Mouse (Mus musculus): ENCODE measurements at regions not wholly inside any gene's neighbourhood (a gene's known extent, or its start where the extent isn't known, plus 50 kb on each side); places are given as distances from the start of the nearest gene placed in this dataset.

DNA sequence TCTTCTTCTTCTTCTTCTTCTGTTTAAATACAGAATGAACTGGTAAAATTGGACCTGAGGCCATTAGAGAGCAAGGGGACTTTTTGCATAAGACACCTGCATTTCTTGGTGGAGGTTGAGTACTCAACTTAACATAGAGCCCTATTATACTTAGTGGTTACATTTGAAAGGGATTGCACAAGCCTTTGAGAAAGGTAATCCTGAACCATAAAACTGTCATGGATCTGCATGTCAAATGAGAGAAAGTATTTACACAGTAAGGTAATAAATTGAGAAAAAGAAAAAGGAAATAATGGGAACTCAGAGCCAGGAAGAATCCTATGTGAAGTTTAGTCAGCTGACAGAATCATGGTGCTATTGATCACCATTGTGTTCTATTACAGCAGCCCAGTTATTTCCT, 258.1 kb upstream of the 2610001J05Rik start:
- no peak overlapping the region for H3K27ac ChIP-seq (ENCODE audit: low read depth, low read length)
- ATAC-seq (replicated peaks; ENCODE audit: insufficient number of reproducible peaks, low FRiP score, low TSS enrichment) = no peak
- no peaks in the 10 kb centered on the region for H3K27me3 ChIP-seq (ENCODE audit: control insufficient read depth, insufficient read depth, low read length)
- H3K4me1 ChIP-seq (ENCODE audit: control insufficient read depth, insufficient read depth, low read length) = no peaks in the 10 kb centered on the region
- H3K4me3 ChIP-seq (ENCODE audit: low read depth, low read length) = no peak overlapping the region
- H3K36me3 ChIP-seq (ENCODE audit: control insufficient read depth, insufficient read depth, low read length) = no peaks in the 10 kb centered on the region
- H3K9me3 ChIP-seq (replicated peaks; ENCODE audit: control insufficient read depth, low read length) = no peaks in the 10 kb centered on the region
- no peak overlapping the region for H3K9ac ChIP-seq (ENCODE audit: low read depth, low read length)
- H3K4me2 ChIP-seq = no peak overlapping the region

DNA sequence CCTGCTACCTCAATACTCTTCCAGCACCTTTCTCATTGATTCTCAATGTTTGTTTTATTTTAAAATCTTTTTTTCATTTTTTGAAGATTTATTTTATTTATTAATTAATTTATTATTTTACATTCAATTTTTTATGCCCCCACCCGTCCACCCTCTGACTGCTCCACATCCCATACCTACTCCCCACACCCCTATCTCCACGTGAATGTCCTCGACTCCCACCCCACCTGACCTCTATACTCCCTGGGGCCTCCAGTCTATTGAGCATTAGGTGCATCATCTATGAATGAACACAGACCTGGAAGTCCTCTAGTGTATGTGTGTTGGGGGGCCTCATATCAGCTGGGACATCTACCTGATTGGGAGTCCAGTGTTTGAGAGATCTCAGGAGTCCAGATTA, 251.0 kb upstream of the 2610001J05Rik start:
- no peaks in the 10 kb centered on the region for H3K9me3 ChIP-seq (replicated peaks; ENCODE audit: control insufficient read depth, low read length)
- no peak overlapping the region for H3K9ac ChIP-seq (ENCODE audit: low read depth, low read length)
- no peak overlapping the region for H3K27ac ChIP-seq (ENCODE audit: low read depth, low read length)
- H3K36me3 ChIP-seq (ENCODE audit: control insufficient read depth, insufficient read depth, low read length) = no peaks in the 10 kb centered on the region
- 88% methylated on average over 3 of the region's 3 CpGs for WGBS (ENCODE audit: insufficient replicate concordance)
- no peak for ATAC-seq (replicated peaks; ENCODE audit: insufficient number of reproducible peaks, low FRiP score, low TSS enrichment)
- H3K27me3 ChIP-seq (ENCODE audit: control insufficient read depth, insufficient read depth, low read length) = no peaks in the 10 kb centered on the region
- no peak overlapping the region for H3K4me2 ChIP-seq
- no peak overlapping the region for H3K4me3 ChIP-seq (ENCODE audit: low read depth, low read length)
- H3K4me1 ChIP-seq (ENCODE audit: control insufficient read depth, insufficient read depth, low read length) = no peaks in the 10 kb centered on the region

DNA sequence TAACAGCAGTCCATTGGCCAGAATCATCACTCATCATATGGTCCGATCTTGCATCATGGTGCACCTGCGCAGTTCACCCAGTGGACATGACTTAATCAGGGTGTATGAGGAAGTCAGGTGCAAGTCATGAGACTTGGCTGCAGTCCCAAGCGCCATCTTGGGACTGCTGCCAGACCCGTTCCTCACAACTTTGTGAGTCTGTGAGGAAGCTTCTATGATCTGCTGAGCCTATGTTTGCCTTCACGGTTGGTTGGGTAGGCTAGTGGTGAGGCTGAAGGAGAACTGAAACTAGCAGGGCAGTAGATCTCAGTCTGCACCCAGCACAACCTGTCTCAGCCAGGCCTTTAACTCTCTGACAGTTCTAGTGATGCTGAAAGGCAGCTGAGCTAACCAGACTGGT, 250.2 kb upstream of the 2610001J05Rik start:
- WGBS (ENCODE audit: insufficient replicate concordance) = 89% methylated on average over 5 of the region's 5 CpGs
- H3K9me3 ChIP-seq (replicated peaks; ENCODE audit: control insufficient read depth, low read length) = no peaks in the 10 kb centered on the region
- H3K27ac ChIP-seq (ENCODE audit: low read depth, low read length) = no peak overlapping the region
- no peaks in the 10 kb centered on the region for H3K36me3 ChIP-seq (ENCODE audit: control insufficient read depth, insufficient read depth, low read length)
- H3K9ac ChIP-seq (ENCODE audit: low read depth, low read length) = no peak overlapping the region
- H3K4me1 ChIP-seq (ENCODE audit: control insufficient read depth, insufficient read depth, low read length) = no peaks in the 10 kb centered on the region
- ATAC-seq (replicated peaks; ENCODE audit: insufficient number of reproducible peaks, low FRiP score, low TSS enrichment) = no peak
- no peak overlapping the region for H3K4me2 ChIP-seq
- H3K4me3 ChIP-seq (ENCODE audit: low read depth, low read length) = no peak overlapping the region
- no peaks in the 10 kb centered on the region for H3K27me3 ChIP-seq (ENCODE audit: control insufficient read depth, insufficient read depth, low read length)

DNA sequence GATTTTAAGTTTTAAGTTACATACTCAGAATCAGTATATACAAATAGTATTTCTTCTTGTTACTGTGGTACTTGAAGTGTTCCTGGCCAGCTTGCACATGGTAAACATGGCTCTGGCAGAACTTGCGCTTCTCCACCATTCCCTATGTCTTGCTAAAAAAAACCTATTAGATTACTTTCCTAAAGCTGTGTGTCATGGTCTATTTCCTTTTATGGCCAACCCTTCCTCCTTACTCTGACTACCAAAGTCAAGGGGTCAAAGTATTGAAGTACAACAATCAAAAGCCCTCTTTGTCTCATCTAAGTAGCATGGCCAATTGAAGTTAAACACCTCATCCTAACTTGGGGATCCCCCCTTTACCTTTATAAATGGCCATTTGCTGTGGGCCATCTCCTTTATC, 223.6 kb upstream of the 2610001J05Rik start:
- Histone ChIP-seq H3K4me3 (ENCODE audit: low read depth, low read length) (no peak overlapping the region), H3K9me3 (replicated peaks; ENCODE audit: control insufficient read depth, low read length) (no peaks in the 10 kb centered on the region), H3K36me3 (ENCODE audit: control insufficient read depth, insufficient read depth, low read length) (no peaks in the 10 kb centered on the region), H3K27me3 (ENCODE audit: control insufficient read depth, insufficient read depth, low read length) (no peaks in the 10 kb centered on the region), H3K4me2 (no peak overlapping the region), H3K27ac (ENCODE audit: low read depth, low read length) (no peak overlapping the region), H3K9ac (ENCODE audit: low read depth, low read length) (no peak overlapping the region), H3K4me1 (ENCODE audit: control insufficient read depth, insufficient read depth, low read length) (no peaks in the 10 kb centered on the region)
- ATAC-seq (replicated peaks; ENCODE audit: insufficient number of reproducible peaks, low FRiP score, low TSS enrichment) = no peak
- WGBS (ENCODE audit: insufficient replicate concordance) = 75% methylated on average over 1 of the region's 1 CpGs

DNA sequence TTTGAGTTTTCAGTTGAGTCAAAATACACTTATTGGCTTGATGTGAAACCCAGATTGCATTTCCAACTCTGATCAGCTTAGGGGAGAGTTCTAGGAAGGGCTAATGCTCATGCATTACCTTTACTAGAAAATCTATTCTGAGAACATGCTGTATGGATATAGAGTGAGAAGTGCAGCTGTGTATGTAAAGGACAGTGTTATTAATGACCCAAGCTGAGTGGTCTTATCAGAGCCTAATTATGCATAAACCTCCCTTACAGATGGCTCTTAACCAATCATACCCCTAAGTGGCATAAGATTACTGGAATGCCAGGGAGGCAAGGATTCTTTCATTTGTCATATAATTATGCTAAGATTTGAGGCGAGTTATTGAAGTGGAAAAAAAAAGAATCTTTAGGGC, 210.6 kb upstream of the 2610001J05Rik start:
- Histone ChIP-seq H3K27me3 (ENCODE audit: control insufficient read depth, insufficient read depth, low read length) (no peaks in the 10 kb centered on the region), H3K27ac (ENCODE audit: low read depth, low read length) (no peak overlapping the region), H3K4me1 (ENCODE audit: control insufficient read depth, insufficient read depth, low read length) (no peaks in the 10 kb centered on the region), H3K4me2 (no peak overlapping the region), H3K36me3 (ENCODE audit: control insufficient read depth, insufficient read depth, low read length) (no peaks in the 10 kb centered on the region), H3K9me3 (replicated peaks; ENCODE audit: control insufficient read depth, low read length) (no peaks in the 10 kb centered on the region), H3K4me3 (ENCODE audit: low read depth, low read length) (no peak overlapping the region), H3K9ac (ENCODE audit: low read depth, low read length) (no peak overlapping the region)
- whole genome bisulfite sequencing (ENCODE audit: insufficient replicate concordance) = 45% methylated on average over 1 of the region's 1 CpGs
- no peak for ATAC-seq (replicated peaks; ENCODE audit: insufficient number of reproducible peaks, low FRiP score, low TSS enrichment)

DNA sequence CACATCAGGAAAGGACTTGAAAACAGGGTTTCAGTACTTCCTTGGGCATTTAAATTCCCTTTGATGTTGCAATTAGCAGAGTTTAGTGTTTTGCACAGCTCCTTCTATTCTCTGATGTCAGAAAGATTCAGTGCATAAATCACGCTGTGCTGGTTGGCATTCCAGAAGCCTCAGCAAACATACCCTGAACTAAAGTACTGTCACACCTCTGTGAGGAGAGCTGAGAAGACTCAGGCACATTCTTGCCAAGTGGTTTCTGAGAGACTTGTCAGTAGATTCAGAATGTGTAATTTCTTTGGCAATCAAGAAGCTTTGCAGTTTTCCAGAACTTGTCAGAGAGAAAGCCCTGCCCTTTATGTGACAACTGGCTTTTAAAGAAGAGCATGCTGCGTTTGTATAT, 192.4 kb upstream of the 2610001J05Rik start:
- Histone ChIP-seq H3K4me3 (ENCODE audit: low read depth, low read length) (no peak overlapping the region), H3K9me3 (replicated peaks; ENCODE audit: control insufficient read depth, low read length) (no peaks in the 10 kb centered on the region), H3K36me3 (ENCODE audit: control insufficient read depth, insufficient read depth, low read length) (no peaks in the 10 kb centered on the region), H3K4me1 (ENCODE audit: control insufficient read depth, insufficient read depth, low read length) (no peaks in the 10 kb centered on the region), H3K4me2 (no peak overlapping the region), H3K27ac (ENCODE audit: low read depth, low read length) (no peak overlapping the region), H3K9ac (ENCODE audit: low read depth, low read length) (no peak overlapping the region), H3K27me3 (ENCODE audit: control insufficient read depth, insufficient read depth, low read length) (no peaks in the 10 kb centered on the region)
- 53% methylated on average over 2 of the region's 2 CpGs for WGBS (ENCODE audit: insufficient replicate concordance)
- ATAC-seq (replicated peaks; ENCODE audit: insufficient number of reproducible peaks, low FRiP score, low TSS enrichment) = no peak

DNA sequence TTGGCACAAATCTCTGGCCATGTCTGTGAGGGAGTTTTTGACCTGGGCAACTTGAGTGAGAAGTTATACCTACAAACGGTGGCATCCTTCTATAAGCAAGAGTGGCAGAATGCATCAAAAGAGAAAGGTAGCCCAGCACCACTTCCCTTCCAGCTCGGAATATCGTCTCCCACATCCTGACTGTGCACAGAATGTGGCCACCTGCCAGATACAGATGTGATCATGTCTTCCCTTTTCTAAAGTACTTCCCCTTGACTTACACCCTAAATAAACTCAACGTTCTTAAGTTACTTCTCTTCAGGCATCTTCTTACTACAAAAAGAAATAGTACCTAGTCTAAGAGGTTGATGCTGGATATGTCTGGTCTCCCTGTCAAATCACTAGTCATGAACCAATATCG, 175.2 kb upstream of the 2610001J05Rik start:
- no peak overlapping the region for H3K4me2 ChIP-seq
- H3K9ac ChIP-seq (ENCODE audit: low read depth, low read length) = no peak overlapping the region
- no peak for ATAC-seq (replicated peaks; ENCODE audit: insufficient number of reproducible peaks, low FRiP score, low TSS enrichment)
- H3K4me3 ChIP-seq (ENCODE audit: low read depth, low read length) = no peak overlapping the region
- no peaks in the 10 kb centered on the region for H3K27me3 ChIP-seq (ENCODE audit: control insufficient read depth, insufficient read depth, low read length)
- no peaks in the 10 kb centered on the region for H3K9me3 ChIP-seq (replicated peaks; ENCODE audit: control insufficient read depth, low read length)
- H3K4me1 ChIP-seq (ENCODE audit: control insufficient read depth, insufficient read depth, low read length) = no peaks in the 10 kb centered on the region
- WGBS (ENCODE audit: insufficient replicate concordance) = 79% methylated on average over 5 of the region's 5 CpGs
- no peaks in the 10 kb centered on the region for H3K36me3 ChIP-seq (ENCODE audit: control insufficient read depth, insufficient read depth, low read length)
- H3K27ac ChIP-seq (ENCODE audit: low read depth, low read length) = no peak overlapping the region

DNA sequence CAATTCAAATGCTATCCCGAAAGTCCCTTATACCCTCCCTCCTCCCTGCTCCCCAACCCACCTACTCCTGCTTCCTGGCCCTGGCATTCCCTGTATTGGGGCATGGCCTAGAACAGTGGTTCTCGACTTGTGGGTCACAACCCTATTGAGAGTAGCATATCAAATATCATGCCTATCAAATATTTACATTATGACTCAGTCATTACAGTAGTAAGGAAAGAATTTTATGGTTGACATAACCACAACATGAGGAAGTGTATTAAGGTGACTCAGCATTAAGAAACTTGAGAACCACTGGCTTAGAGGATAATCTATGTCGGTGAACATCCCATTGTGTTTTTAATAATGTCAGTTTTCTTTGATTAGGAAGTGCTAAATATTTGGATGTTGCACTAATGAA, 173.3 kb upstream of the 2610001J05Rik start:
- H3K4me2 ChIP-seq = no peak overlapping the region
- no peak overlapping the region for H3K4me3 ChIP-seq (ENCODE audit: low read depth, low read length)
- no peak overlapping the region for H3K27ac ChIP-seq (ENCODE audit: low read depth, low read length)
- no peak for ATAC-seq (replicated peaks; ENCODE audit: insufficient number of reproducible peaks, low FRiP score, low TSS enrichment)
- no peaks in the 10 kb centered on the region for H3K36me3 ChIP-seq (ENCODE audit: control insufficient read depth, insufficient read depth, low read length)
- no peaks in the 10 kb centered on the region for H3K4me1 ChIP-seq (ENCODE audit: control insufficient read depth, insufficient read depth, low read length)
- no peak overlapping the region for H3K9ac ChIP-seq (ENCODE audit: low read depth, low read length)
- H3K27me3 ChIP-seq (ENCODE audit: control insufficient read depth, insufficient read depth, low read length) = no peaks in the 10 kb centered on the region
- whole genome bisulfite sequencing (ENCODE audit: insufficient replicate concordance) = 70% methylated on average over 3 of the region's 3 CpGs
- no peaks in the 10 kb centered on the region for H3K9me3 ChIP-seq (replicated peaks; ENCODE audit: control insufficient read depth, low read length)

DNA sequence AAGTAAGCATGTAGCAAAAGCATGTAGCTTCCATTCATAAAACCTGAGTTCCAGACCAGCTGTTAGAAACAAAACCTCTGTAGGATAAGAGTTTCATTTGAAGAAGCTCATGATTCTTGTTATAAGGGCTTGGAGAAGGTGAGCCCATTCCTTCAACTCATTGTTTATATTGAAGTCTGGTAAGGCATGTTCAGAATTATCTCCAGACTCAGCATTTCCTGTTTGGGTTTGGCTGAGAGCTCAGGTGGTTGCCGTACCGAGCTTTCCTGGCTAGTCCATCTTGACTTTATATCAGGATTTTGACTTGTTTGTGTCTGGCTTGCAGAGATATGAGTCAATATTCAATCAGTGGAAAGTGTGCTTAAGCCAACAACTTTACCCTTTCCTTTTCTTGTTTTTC, 154.6 kb upstream of the 2610001J05Rik start:
- 42% methylated on average over 2 of the region's 2 CpGs for WGBS (ENCODE audit: insufficient replicate concordance)
- H3K4me3 ChIP-seq (ENCODE audit: low read depth, low read length) = no peak overlapping the region
- no peak overlapping the region for H3K4me2 ChIP-seq
- no peak for ATAC-seq (replicated peaks; ENCODE audit: insufficient number of reproducible peaks, low FRiP score, low TSS enrichment)
- no peak overlapping the region for H3K27ac ChIP-seq (ENCODE audit: low read depth, low read length)
- no peaks in the 10 kb centered on the region for H3K9me3 ChIP-seq (replicated peaks; ENCODE audit: control insufficient read depth, low read length)
- H3K27me3 ChIP-seq (ENCODE audit: control insufficient read depth, insufficient read depth, low read length) = no peaks in the 10 kb centered on the region
- no peaks in the 10 kb centered on the region for H3K4me1 ChIP-seq (ENCODE audit: control insufficient read depth, insufficient read depth, low read length)
- no peaks in the 10 kb centered on the region for H3K36me3 ChIP-seq (ENCODE audit: control insufficient read depth, insufficient read depth, low read length)
- H3K9ac ChIP-seq (ENCODE audit: low read depth, low read length) = no peak overlapping the region

Data from heart, embryonic 11.5 days (tissue).